Mouse (Mus musculus) kidney, postnatal 36 days (tissue): ENCODE data around the gene Ddx20.
A peak's percentile ranks its signal among the peaks of the same experiment; 100 is the strongest.

Experiments used
- DNase-seq, 2 experiments: peaks; one replicate each; pipeline ENCODE4 v3.0.0; 2021 to 2022; ENCODE audit warnings: mixed read lengths in 2 of 2

The Ddx20 gene

GRCm38 (mm10) chr3:105666996-105667523 lies 20.3 kb downstream of the Ddx20 start:
- peak in 1 of 2 experiments; percentile 8 for DNase-seq

GRCm38 (mm10) chr3:105665105-105665765 lies 22.1 kb downstream of the Ddx20 start:
- no peak for DNase-seq

GRCm38 (mm10) chr3:105663043-105663442 lies 24.3 kb downstream of the Ddx20 start:
- peak; percentile 16 to 17 for DNase-seq

- no peak for DNase-seq
Measured at GRCm38 (mm10) chr3:105660530-105660929, 26.8 kb downstream of the Ddx20 start.

- DNase-seq, result no peak
Measured at GRCm38 (mm10) chr3:105655031-105655585, 32.3 kb downstream of the Ddx20 start.

- DNase-seq, result no peak
Measured at GRCm38 (mm10) chr3:105653544-105654380, 33.6 kb downstream of the Ddx20 start.

- DNase-seq, result no peak
Measured at GRCm38 (mm10) chr3:105648889-105649567, 38.3 kb downstream of the Ddx20 start.

- no peak for DNase-seq
Measured at GRCm38 (mm10) chr3:105643566-105643965, 43.8 kb downstream of the Ddx20 start.

GRCm38 (mm10) chr3:105642186-105642585 lies 45.2 kb downstream of the Ddx20 start:
- peak; percentile 31 to 65 for DNase-seq

- DNase-seq, result no peak
Measured at GRCm38 (mm10) chr3:105633021-105633420, 54.4 kb downstream of the Ddx20 start.

GRCm38 (mm10) chr3:105632296-105632695 lies 55.1 kb downstream of the Ddx20 start:
- no peak for DNase-seq
